Mouse (Mus musculus): ENCODE results near the gene Asns. TPM values are rescaled to one million over a fixed set of nuclear protein-coding genes. Genes with fewer than 3 reads are reported as not detected.

Asns gene
- polyA plus RNA-seq, 1 experiment from 2014 or later = 60.2 TPM

GRCm38 (mm10) chr6:7697999-7698699 lies 5.1 kb upstream of the Asns start:
- WGBS = 87% methylated on average over 6 of the region's 6 CpGs
- H3K4me2 ChIP-seq (replicated peaks) = no peak overlapping the region

DNA sequence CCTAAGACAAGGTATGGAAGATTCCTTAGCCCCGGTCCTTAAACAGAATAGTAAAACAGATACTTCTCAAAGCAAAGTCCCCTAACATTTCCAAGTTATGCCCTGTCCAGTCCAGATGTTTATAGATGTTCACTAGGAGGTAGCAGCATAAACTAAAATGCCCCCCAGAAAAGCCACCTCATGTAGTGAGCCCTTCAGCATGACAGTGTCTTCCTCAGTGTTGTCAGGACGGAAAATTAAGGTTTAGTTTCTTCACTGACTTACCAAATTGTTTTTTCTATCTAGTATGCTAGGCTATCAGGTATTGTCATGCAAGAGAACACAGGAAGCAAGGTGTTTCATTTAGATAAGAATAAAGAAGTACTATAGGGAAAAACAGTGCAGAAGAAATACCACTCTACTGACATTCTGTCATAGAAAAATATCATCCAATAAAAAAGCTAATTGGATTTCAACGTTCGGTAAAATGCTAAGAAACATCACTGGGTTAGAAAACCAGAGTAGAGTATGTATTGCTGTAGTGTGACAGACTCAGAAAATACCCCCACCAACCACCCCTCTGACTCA lies 4.1 kb upstream of the Asns start:
- Histone ChIP-seq H3K9me3 (no peaks in the 10 kb centered on the region), H3K4me2 (replicated peaks) (no peak overlapping the region), H3K4me1 (no peaks in the 10 kb centered on the region), H3K4me3 (no peak overlapping the region), H3K36me3 (no peaks in the 10 kb centered on the region), H3K9ac (no peak overlapping the region), H3K27ac (no peak overlapping the region), H3K27me3 (replicated peaks) (no peaks in the 10 kb centered on the region)
- WGBS = 88% methylated on average over 4 of the region's 4 CpGs
- ATAC-seq (ENCODE audit: low FRiP score, low read depth) = no peak

More at GRCm38 (mm10) chr6:7697999-7698699, 5.1 kb upstream of the Asns start:
- Histone ChIP-seq H3K4me3 (no peak overlapping the region), H3K36me3 (no peaks in the 10 kb centered on the region), H3K9ac (no peak overlapping the region), H3K27ac (no peak overlapping the region), H3K9me3 (no peaks in the 10 kb centered on the region), H3K4me1 (no peaks in the 10 kb centered on the region), H3K27me3 (replicated peaks) (no peaks in the 10 kb centered on the region)
- ATAC-seq (ENCODE audit: low FRiP score, low read depth) = no peak

DNA sequence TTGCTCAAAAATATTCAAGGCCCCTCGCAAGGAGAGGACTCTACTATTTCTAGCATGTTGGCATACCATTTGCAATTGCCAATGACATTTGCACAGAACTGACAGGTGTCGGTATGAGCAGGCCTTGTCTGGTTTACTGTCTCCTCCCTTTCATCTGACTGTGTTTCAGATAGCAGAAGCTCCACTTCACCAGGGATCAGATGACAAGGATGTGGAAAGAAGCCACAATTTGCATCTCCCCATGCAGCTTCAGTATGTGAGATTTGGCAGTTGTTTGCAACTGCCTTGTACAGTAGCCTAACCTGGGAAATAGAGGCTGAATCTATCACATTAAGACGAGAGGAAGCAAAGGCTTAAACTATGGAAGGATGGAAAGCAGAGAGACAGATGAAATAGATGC lies 3.6 kb upstream of the Asns start:
- 78% methylated on average over 3 of the region's 3 CpGs for whole genome bisulfite sequencing
- ATAC-seq (ENCODE audit: low FRiP score, low read depth) = no peak
- no peaks in the 10 kb centered on the region for H3K4me1 ChIP-seq

DNA sequence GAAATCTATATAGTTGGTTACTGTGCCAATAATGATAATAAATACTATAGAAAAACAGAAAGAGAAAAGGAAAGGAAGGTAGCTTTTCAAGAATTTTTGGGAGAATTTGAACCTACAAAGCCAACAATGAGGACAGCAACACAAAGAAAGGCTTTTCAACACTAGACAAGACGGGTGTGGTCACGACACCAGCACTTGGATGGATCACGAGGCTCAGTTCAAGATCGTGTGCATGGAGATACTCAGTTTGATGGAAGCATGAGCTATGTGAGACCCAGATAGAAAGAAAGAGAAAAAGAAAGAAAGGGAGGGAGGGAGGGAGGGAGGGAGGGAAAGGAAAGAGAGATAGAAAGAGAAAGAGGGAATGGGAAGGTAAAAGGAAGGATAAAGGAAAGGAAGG lies 2.8 kb upstream of the Asns start:
- Histone ChIP-seq H3K9me3 (no peaks in the 10 kb centered on the region), H3K27me3 (replicated peaks) (no peaks in the 10 kb centered on the region), H3K27ac (no peak overlapping the region), H3K4me1 (no peaks in the 10 kb centered on the region), H3K4me2 (replicated peaks) (no peak overlapping the region), H3K36me3 (no peaks in the 10 kb centered on the region), H3K9ac (no peak overlapping the region), H3K4me3 (no peak overlapping the region)
- ATAC-seq (ENCODE audit: low FRiP score, low read depth) = no peak
- 86% methylated on average over 4 of the region's 4 CpGs for WGBS

More for the DNA sequence above, 3.6 kb upstream of the Asns start:
- no peak overlapping the region for H3K27ac ChIP-seq
- no peaks in the 10 kb centered on the region for H3K36me3 ChIP-seq
- no peak overlapping the region for H3K4me2 ChIP-seq (replicated peaks)
- H3K27me3 ChIP-seq (replicated peaks) = no peaks in the 10 kb centered on the region
- no peak overlapping the region for H3K9ac ChIP-seq
- H3K4me3 ChIP-seq = no peak overlapping the region
- H3K9me3 ChIP-seq = no peaks in the 10 kb centered on the region

DNA sequence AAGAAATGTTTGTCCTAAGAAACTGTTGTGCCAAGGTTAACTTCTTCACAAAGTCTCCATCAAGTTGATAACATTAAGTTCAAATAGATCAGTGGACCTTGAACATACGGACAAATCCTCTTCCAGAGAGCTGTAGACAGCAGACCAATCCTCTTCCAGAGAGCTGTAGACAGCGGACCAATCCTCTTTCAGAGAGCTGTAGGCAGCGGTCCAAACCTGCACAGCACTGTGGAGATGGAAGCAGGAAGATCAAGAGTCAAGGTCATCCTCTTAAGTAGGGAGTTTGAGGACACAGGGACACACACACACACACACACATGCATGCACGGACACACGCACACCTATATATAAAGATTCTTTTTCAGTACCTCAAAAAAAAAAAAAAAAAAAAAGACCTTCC lies 612 bp upstream of the Asns start:
- H3K36me3 ChIP-seq = no peaks in the 10 kb centered on the region
- no peaks in the 10 kb centered on the region for H3K27me3 ChIP-seq (replicated peaks)
- no peak overlapping the region for H3K4me3 ChIP-seq
- H3K9me3 ChIP-seq = no peaks in the 10 kb centered on the region
- H3K4me2 ChIP-seq (replicated peaks) = no peak overlapping the region; the same call in 1 of the 2 replicates
- no peaks in the 10 kb centered on the region for H3K4me1 ChIP-seq
- WGBS = 75% methylated on average over 5 of the region's 5 CpGs
- no peak overlapping the region for H3K9ac ChIP-seq
- H3K27ac ChIP-seq = no peak overlapping the region
- ATAC-seq (ENCODE audit: low FRiP score, low read depth) = no peak

- Histone ChIP-seq H3K9ac (peak overlapping the region; percentile 68), H3K4me3 (peak overlapping the region; percentile 72), H3K9me3 (no peaks in the 10 kb centered on the region), H3K27ac (no peak overlapping the region), H3K4me2 (replicated peaks) (peak overlapping the region; percentile 90), H3K27me3 (replicated peaks) (no peaks in the 10 kb centered on the region), H3K4me1 (no peaks in the 10 kb centered on the region), H3K36me3 (no peaks in the 10 kb centered on the region)
- ATAC-seq (ENCODE audit: low FRiP score, low read depth) = peak; percentile 79
- under 1% methylated on average over 12 of the region's 12 CpGs for WGBS
These were observed 603 bp downstream of the Asns start for GRCm38 (mm10) chr6:7692451-7692850.

GRCm38 (mm10) chr6:7692037-7692436 lies 1.0 kb downstream of the Asns start:
- no peak for ATAC-seq (ENCODE audit: low FRiP score, low read depth)
- H3K4me1 ChIP-seq = no peaks in the 10 kb centered on the region
- no peaks in the 10 kb centered on the region for H3K36me3 ChIP-seq
- peak overlapping the region; percentile 7; the same call in 1 of the 2 replicates for H3K4me3 ChIP-seq
- 43% methylated on average over 15 of the region's 15 CpGs for WGBS
- no peaks in the 10 kb centered on the region for H3K9me3 ChIP-seq
- no peak overlapping the region for H3K27ac ChIP-seq
- no peaks in the 10 kb centered on the region for H3K27me3 ChIP-seq (replicated peaks)
- H3K9ac ChIP-seq = no peak overlapping the region
- H3K4me2 ChIP-seq (replicated peaks) = peak overlapping the region; percentile 90

- H3K9ac ChIP-seq = no peak overlapping the region
- no peaks in the 10 kb centered on the region for H3K27me3 ChIP-seq (replicated peaks)
- H3K27ac ChIP-seq = no peak overlapping the region
- ATAC-seq (ENCODE audit: low FRiP score, low read depth) = no peak
- no peaks in the 10 kb centered on the region for H3K9me3 ChIP-seq
- 89% methylated on average over 9 of the region's 9 CpGs for WGBS
- no peaks in the 10 kb centered on the region for H3K36me3 ChIP-seq
- no peaks in the 10 kb centered on the region for H3K4me1 ChIP-seq
- no peak overlapping the region for H3K4me3 ChIP-seq
- H3K4me2 ChIP-seq (replicated peaks) = no peak overlapping the region
These were observed 2.6 kb downstream of the Asns start for GRCm38 (mm10) chr6:7690456-7690855.

DNA sequence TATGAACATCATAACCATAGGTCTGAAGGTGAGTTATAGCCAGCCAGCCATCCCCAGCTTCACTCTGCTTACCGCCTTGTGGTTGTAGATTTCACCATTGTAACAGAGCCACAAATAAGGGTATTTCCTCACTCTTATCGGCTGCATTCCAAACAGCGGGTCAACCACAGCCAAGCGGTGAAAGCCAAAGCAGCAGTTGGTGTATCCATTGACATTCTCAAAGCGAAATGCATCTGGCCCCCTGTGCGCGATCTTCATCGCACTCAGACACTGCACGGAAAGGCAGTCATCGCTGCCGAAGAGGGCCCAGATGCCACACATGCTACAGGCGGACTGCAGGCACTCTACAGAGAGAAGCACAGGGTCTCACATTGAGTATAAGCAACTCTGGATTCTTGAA lies 3.9 kb downstream of the Asns start:
- no peak overlapping the region for H3K4me2 ChIP-seq (replicated peaks)
- H3K9ac ChIP-seq = no peak overlapping the region
- H3K27me3 ChIP-seq (replicated peaks) = no peaks in the 10 kb centered on the region
- no peak overlapping the region for H3K27ac ChIP-seq
- no peak overlapping the region for H3K4me3 ChIP-seq
- no peak for ATAC-seq (ENCODE audit: low FRiP score, low read depth)
- no peaks in the 10 kb centered on the region for H3K9me3 ChIP-seq
- H3K4me1 ChIP-seq = no peaks in the 10 kb centered on the region
- WGBS = 94% methylated on average over 12 of the region's 12 CpGs
- H3K36me3 ChIP-seq = no peaks in the 10 kb centered on the region

DNA sequence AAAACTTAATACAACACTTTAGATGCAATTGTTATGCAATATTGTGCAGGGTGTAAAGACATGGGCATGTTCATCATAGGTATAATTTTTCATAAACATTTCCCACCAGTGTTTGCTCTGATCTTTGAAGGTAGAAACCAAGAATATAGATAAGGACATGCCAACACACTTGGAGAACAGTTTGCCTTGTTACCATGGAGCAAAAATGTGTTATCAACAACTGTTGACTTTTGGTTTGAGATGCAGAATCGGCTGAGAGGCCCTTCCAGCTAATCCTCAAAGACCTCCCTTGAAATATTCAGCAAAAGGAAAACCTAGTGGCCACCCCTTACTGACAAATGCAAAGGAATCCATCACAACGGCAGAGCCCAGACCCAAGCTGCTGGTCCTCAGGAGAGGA lies 7.0 kb downstream of the Asns start:
- Histone ChIP-seq H3K9ac (no peak overlapping the region), H3K27ac (no peak overlapping the region)
- 85% methylated on average over 2 of the region's 2 CpGs for WGBS

DNA sequence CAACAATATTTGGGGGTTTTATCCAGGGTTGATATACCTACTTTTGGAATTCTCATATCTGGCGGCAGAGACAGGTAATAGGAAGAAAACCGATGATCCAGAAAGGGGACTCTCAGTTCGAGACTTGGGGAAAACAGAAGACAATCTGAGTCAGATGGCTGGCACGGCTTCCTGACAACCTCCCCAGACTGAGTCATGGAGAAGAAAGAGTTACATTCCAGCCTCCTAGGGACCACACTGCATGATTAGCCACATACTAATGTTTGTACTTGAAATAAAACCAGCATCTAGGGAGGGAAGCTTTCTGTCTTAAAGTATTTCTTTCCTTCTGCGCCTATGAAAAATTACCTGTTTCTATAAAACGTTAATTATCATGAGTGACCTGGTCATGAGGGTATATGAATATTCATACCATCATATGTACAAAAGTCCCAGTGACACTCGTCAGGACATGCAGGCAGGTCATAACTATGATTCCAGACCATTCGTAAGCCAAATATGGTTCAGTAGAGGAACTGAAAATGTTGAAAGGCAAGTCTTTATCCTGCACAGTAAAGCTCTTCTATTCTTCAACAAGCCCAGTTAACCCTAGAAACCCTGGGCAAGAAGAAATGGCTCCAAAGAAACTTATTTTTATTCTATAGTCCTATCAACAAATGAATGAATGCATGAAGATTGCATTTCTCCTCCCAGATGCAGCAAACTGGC lies 16.7 kb downstream of the Asns start:
- Histone ChIP-seq H3K4me3 (no peak overlapping the region), H3K27ac (no peak overlapping the region), H3K4me1 (no peaks in the 10 kb centered on the region), H3K9me3 (no peaks in the 10 kb centered on the region), H3K27me3 (replicated peaks) (no peaks in the 10 kb centered on the region), H3K36me3 (no peaks in the 10 kb centered on the region), H3K9ac (no peak overlapping the region), H3K4me2 (replicated peaks) (no peak overlapping the region)
- ATAC-seq (ENCODE audit: low FRiP score, low read depth) = no peak
- WGBS = 93% methylated on average over 8 of the region's 8 CpGs

More for the DNA sequence above, 7.0 kb downstream of the Asns start:
- H3K4me3 ChIP-seq = no peak overlapping the region
- no peaks in the 10 kb centered on the region for H3K9me3 ChIP-seq
- H3K36me3 ChIP-seq = no peaks in the 10 kb centered on the region
- H3K4me1 ChIP-seq = no peaks in the 10 kb centered on the region
- ATAC-seq (ENCODE audit: low FRiP score, low read depth) = no peak
- H3K4me2 ChIP-seq (replicated peaks) = no peak overlapping the region
- H3K27me3 ChIP-seq (replicated peaks) = no peaks in the 10 kb centered on the region

DNA sequence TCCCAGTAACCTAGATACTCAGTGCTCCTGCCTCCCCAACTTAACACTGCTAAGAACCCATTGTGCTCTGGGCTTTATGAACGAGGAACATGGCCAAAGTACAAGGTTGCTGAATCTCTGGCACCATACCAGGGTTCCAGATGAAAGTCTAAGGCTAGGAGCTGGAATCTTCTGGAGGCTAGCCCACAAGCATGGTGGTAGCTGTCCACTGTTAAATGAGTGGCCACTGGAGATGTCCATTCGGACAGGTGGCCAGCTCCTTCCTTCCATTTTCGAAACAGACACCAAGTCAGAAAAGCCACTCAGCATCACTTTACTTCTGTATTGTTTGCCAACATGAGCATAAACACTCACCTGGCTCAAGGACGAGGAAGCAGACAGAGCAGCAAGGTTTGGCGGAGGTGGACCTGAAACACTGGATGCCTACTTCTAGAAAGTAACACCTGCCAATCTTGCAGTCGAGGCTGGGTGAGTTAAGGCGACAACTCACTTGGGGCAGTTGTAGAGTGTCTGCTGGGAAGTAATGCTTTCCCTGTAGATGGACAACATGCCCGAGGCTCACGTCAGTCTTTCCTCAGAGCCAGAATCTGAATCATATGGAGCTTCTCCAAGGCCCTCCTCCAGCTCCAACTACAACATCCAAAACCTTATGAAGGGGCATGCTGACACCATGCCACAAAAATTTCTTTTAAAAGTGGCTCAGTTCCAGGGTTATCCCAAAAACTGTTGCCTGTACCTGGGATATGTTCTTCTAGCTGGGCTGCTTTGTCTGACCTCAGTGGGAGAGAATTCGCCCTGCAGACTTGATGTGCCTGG lies 20.4 kb downstream of the Asns start:
- Histone ChIP-seq H3K4me1 (no peaks in the 10 kb centered on the region), H3K36me3 (no peaks in the 10 kb centered on the region), H3K9me3 (no peaks in the 10 kb centered on the region), H3K4me2 (replicated peaks) (no peak overlapping the region), H3K27me3 (replicated peaks) (no peaks in the 10 kb centered on the region), H3K4me3 (no peak overlapping the region), H3K9ac (no peak overlapping the region), H3K27ac (no peak overlapping the region)
- 93% methylated on average over 10 of the region's 10 CpGs for WGBS
- ATAC-seq (ENCODE audit: low FRiP score, low read depth) = no peak

All from neural tube, embryonic 12.5 days (tissue).